Comparison of ENCODE assay signal across 10 mouse cellular contexts in genomic region chr5:32102971-32103431, GRCm38 (mm10). TPM values are rescaled to one million over a fixed set of nuclear protein-coding genes. Genes with fewer than 3 reads are reported as not detected.
DNase-seq lines count a peak whose midpoint lies in the region; ATAC-seq and TF ChIP-seq lines count a peak whose summit lies in the region.
"Had no signal": no experiment of that assay in that cellular context is flagged by ENCODE, and none has a peak within 500 bp of the region (broad histone marks: within the 10 kb centered on the region; RNA-seq: fewer than 3 reads in every experiment).

No protein-coding gene starts in this region.

- ATAC-seq in forebrain, embryonic 14.5 days, result no peak

- intact Hi-C loops in left cerebral cortex, postnatal 10 days (cut with DNase I), result no loop called here

- 78% methylated on average over 6 of the region's 6 CpGs for WGBS in heart, embryonic 10.5 days
- 89% methylated on average over 6 of the region's 6 CpGs for WGBS in forebrain, embryonic 14.5 days

- H3K36me3 ChIP-seq in heart, embryonic 10.5 days, result no peaks in the 10 kb centered on the region
- H3K36me3 ChIP-seq in testis, adult 2 months (ENCODE audit: control insufficient read depth, insufficient read depth, low read length), result no peaks in the 10 kb centered on the region
- no peaks in the 10 kb centered on the region for H3K36me3 ChIP-seq in forebrain, embryonic 14.5 days (ENCODE audit: control insufficient read depth, insufficient read depth, low read length)

- no peak overlapping the region for H3K4me2 ChIP-seq in forebrain, embryonic 14.5 days (ENCODE audit: low read length)

- H3K4me1 ChIP-seq in heart, embryonic 10.5 days, result peaks cover 13% of the 10 kb centered on the region
- no peaks in the 10 kb centered on the region; the same call in 1 of the 2 replicates for H3K4me1 ChIP-seq in testis, adult 2 months (ENCODE audit: control insufficient read depth, insufficient read depth, low read length)
- peaks cover 6% of the 10 kb centered on the region for H3K4me1 ChIP-seq in forebrain, embryonic 14.5 days (ENCODE audit: control insufficient read depth, insufficient read depth, low read length)

- peak; percentile 23 for DNase-seq in adrenal gland, adult 8-10 months
- DNase-seq in adrenal gland, adult 18-20 months (ENCODE audit: low spot score in 2 of 2), result no peak
- peak; percentile 10 for DNase-seq in retina, postnatal 1 day
- no peak for DNase-seq in retina, embryonic 14.5 days (ENCODE audit: low spot score)
- no peak for DNase-seq in heart, embryonic 10.5 days (ENCODE audit: low spot score)
- DNase-seq in left cerebral cortex, postnatal 10 days (ENCODE audit: extremely low spot score in 1 of 2, low spot score in 2 of 2), result no peak
- no peak for DNase-seq in forebrain, embryonic 14.5 days (ENCODE audit: low spot score)

- no peak for TF ChIP-seq CTCF in testis, adult 2 months (IDR thresholded peaks at IDR 0.05; ENCODE audit: control insufficient read depth, insufficient read depth, insufficient replicate concordance, low read depth, low read length)

- no peak overlapping the region for H3K4me3 ChIP-seq in heart, embryonic 10.5 days
- peak overlapping the region; percentile 14 for H3K4me3 ChIP-seq in testis, adult 2 months (ENCODE audit: control insufficient read depth, low read depth, low read length)
- H3K4me3 ChIP-seq in forebrain, embryonic 14.5 days (ENCODE audit: low read depth, low read length), result no peak overlapping the region
- H3K4me3 ChIP-seq: layer of hippocampus, adult 2 months had no signal

- H3K9ac ChIP-seq in forebrain, embryonic 14.5 days (ENCODE audit: low read length), result no peak overlapping the region

- no peaks in the 10 kb centered on the region for H3K9me3 ChIP-seq in heart, embryonic 10.5 days
- no peaks in the 10 kb centered on the region for H3K9me3 ChIP-seq in forebrain, embryonic 14.5 days (replicated peaks; ENCODE audit: control insufficient read depth, low read length)
- H3K9me3 ChIP-seq: megakaryocyte, embryonic 14.5 days had no signal

- H3K27ac ChIP-seq in heart, embryonic 10.5 days, result 0 out of 2 replicates have a peak overlapping the region, but pooled peaks have one; percentile 43
- no peak overlapping the region for H3K27ac ChIP-seq in testis, adult 2 months (ENCODE audit: control insufficient read depth, insufficient read depth, low read depth, low read length)
- no peak overlapping the region for H3K27ac ChIP-seq in forebrain, embryonic 14.5 days (ENCODE audit: low read depth, low read length)
- H3K27ac ChIP-seq: layer of hippocampus, adult 2 months had no signal

- H3K27me3 ChIP-seq in heart, embryonic 10.5 days (ENCODE audit: insufficient read depth, poor library complexity, severe bottlenecking), result peaks cover 9% of the 10 kb centered on the region; the same call in 1 of the 2 replicates
- H3K27me3 ChIP-seq in testis, adult 2 months (ENCODE audit: control insufficient read depth, insufficient read depth, low read length), result no peaks in the 10 kb centered on the region
- no peaks in the 10 kb centered on the region for H3K27me3 ChIP-seq in forebrain, embryonic 14.5 days (replicated peaks; ENCODE audit: control insufficient read depth, insufficient read depth, low read length)

- TF ChIP-seq POLR2A in testis, adult 2 months (IDR thresholded peaks at IDR 0.05; ENCODE audit: control insufficient read depth, low read depth, low read length), result no peak

RNA-seq across cellular contexts. Expression of gene Fosl2, which starts 32.6 kb away (rescaled TPM):
- 100 to 1,000 TPM; 305 to 438 (median 384) TPM for total RNA-seq in adrenal gland, adult 8-10 months (2022)
- total RNA-seq in adrenal gland, adult 18-20 months (2021), result 100 to 1,000 TPM; 188 to 364 TPM
- polyA plus RNA-seq in heart, embryonic 10.5 days (2016; fragmentation: Nextera tagmentation; extraction: Ambion mirVana), result 2.1 TPM in 2 replicates
- polyA plus RNA-seq in testis, adult 2 months (2012; rRNA removed), result 1.4 and 1.6 TPM in 2 replicates
- total RNA-seq in left cerebral cortex, postnatal 10 days (2021), result 10 to 100 TPM; 27.5 to 31.3 TPM
- polyA plus RNA-seq in forebrain, embryonic 14.5 days (2014; fragmentation: Nextera tagmentation; extraction: Ambion mirVana), result 1.8 and 2.7 TPM in 2 replicates

Comparison
In these comparisons a context has a peak if more than half of its experiments do, and no peak if none do; other contexts are left out.
1. DNase-seq: peak in adrenal gland, adult 8-10 months (single experiment) and retina, postnatal 1 day (single experiment); none in adrenal gland, adult 18-20 months (0 of 2), retina, embryonic 14.5 days (single experiment), heart, embryonic 10.5 days (single experiment), left cerebral cortex, postnatal 10 days (0 of 2) and forebrain, embryonic 14.5 days (single experiment).
2. RNA of gene Fosl2, which starts 32.6 kb away (total RNA-seq): 305 to 438 TPM in adrenal gland, adult 8-10 months and 188 to 364 TPM in adrenal gland, adult 18-20 months; 27.5 to 31.3 TPM in left cerebral cortex, postnatal 10 days; every median in the first group is over 4 times any median in the second.